Mouse (Mus musculus) frontal cortex, postnatal 14 days (tissue): ENCODE measurements at regions not wholly inside any gene's neighbourhood (a gene's known extent, or its start where the extent isn't known, plus 50 kb on each side); places are given as distances from the start of the nearest gene placed in this dataset.

Experiments used
- DNase-seq, 2 experiments: peaks; one replicate each; pipeline ENCODE4 v3.0.0; 2022; ENCODE audit warnings: low spot score in 2 of 2

DNA sequence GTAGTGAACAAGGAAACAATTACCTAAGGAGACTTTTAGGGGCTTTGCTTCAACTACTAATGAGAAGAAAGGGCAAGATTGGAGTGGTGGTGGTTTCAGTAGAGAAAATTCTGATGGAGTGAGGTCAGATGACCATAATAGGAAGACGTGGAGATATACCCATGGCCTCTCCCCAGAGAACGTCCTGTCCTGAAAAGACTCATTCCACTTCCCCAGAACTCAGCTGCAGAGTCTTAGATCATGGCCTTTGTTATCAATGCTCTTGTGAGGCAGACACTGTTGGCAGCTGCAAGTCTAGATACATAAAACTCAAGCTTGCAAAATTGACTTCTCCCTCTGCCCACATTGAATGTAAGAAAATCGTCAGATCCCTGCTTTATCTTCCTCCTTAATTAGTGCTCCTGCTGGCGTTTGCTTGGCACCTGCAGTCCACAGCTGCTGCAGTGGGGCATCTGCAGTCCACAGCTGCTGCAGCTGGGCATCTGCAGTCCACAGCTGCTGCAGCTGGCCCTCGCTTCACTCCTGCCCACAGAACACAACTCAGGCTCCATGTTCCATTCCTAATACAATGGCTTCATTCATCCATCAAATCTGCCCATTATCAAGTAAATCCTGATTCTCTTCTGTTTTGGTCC lies 162.5 kb downstream of the Cxcl12 start:
- DNase-seq: no peak

DNA sequence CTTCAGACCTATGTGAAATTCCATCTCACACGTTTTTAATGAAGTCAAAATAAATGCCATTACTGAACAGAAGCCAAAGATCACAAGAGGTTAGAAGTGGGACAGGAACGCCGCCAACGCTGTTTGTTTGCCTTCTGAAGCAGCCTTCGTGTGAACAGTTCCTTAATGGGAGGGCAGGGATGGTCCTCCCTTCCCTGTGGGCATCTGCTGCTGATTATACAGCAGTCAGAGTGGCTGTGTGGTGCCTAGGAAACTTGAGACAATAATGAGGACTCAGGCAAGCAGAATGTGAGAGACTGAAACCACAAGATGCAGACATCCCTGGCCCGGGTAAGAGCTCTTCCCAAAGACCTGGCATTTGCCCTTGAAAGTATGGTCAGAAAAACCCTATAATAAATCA lies 164.3 kb downstream of the Cxcl12 start:
- no peak for DNase-seq

DNA sequence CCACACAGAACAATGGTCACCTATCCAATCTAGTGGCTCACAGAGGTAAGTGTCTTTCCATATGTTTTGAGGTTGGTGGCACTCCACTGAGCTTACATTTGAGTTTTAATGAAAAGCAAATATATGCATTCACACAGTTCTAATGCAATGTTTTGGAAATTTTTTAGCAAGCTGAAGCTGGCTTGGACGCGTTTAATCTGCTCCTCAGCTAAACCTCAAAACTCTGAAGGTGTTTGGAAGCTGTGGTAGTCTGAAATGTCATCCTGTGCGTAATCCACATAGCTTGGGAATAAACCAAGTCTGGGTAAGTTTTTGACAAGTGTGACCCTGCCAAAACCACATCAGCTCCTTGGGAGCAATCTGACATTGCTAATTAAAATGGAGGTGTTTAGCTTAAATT lies 173.8 kb downstream of the Cxcl12 start:
- no peak for DNase-seq

DNA sequence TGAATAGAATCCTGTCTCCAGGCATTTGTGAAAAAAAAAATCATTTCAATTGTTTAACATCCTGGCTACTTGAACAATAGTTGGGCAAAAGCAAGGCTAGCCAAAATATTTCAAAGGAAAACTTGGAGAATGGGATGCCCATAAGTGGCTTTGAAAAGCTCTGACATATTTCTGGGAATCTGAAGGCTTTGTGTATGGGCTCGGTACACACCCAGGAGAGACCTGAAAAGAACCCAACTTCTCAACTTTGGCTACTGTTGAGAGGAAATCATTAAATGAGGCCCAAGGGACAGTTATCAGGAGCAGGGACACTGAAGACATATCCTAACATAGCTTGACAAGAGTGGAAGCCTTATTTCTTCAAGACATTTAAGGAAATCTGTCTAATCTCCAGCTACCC lies 179.0 kb downstream of the Cxcl12 start:
- no peak for DNase-seq

DNA sequence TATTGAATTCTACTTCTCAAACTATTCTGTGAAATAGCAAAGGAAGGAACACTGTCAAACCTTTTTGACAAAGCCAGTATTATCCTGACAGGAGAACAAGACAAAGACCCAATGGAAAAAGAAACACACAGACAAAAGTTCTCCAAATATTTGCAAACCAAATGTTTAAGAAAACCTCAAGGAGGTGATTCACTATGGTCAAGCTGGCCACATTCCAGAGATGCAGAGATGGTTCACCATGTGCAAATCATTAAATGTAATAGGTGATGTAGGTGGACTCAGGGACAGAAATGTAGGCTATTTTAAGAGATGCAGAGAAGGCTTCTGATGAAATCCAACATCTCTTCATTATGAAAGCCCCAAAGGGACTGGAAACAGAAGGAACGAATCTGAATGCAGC lies 183.5 kb downstream of the Cxcl12 start:
- no peak for DNase-seq

DNA sequence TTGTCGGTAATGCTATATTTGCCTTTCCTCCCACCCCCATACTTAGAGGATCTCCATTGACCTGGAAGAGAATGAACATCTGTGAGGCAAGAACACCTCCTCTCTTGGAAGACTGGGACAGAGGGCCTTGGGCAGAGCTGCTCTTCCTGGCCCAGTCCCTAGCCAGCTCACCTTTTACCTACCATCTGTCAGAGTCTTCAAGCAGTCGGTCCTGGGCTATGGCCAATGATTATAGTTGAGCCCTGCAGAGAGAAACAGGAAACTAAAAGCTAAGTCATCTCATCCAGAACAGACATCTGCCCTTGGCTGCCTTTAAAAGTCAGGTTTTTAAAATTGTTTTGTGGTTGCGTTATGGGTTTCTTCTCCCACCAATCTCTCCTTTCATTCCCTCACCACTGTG lies 184.8 kb downstream of the Cxcl12 start:
- DNase-seq: no peak

DNA sequence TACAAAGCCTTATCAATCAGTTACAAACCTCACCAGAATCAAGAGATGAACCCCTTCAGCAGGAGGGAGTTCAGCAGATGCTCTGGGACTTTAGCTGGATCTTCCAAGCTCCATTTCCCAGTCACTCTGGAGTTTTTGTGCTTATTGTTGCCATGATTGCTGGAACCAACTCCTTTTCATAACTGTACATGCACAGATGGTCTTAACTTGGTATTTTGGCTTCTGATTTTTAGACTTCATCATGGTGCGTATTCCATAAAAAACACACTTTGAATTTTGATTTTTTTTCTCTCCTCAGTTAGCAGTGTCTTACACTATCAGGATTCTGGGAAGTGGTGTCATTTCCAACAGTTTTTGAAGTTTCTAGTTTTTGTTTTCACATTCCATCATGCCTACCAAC lies 187.8 kb downstream of the Cxcl12 start:
- DNase-seq: no peak

DNA sequence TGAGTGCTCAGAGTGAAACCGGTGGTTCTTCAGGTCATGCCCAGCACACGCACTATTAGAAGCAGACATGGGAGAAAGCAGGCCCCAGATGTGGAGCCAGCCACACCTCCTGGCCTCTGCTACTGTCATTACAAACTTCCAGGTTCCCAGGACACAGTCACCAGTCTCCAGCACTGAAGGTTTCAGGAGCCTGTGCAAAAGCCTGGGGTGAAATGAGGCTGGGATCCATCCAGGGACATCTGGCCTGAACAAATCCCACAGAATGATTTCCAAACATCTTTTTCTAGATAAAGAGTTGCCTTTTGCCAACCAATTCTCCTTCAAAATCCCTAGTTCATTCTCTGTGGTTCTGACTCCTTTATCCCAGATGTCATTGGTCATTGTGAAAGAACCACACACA lies 191.1 kb downstream of the Cxcl12 start:
- DNase-seq: no peak

DNA sequence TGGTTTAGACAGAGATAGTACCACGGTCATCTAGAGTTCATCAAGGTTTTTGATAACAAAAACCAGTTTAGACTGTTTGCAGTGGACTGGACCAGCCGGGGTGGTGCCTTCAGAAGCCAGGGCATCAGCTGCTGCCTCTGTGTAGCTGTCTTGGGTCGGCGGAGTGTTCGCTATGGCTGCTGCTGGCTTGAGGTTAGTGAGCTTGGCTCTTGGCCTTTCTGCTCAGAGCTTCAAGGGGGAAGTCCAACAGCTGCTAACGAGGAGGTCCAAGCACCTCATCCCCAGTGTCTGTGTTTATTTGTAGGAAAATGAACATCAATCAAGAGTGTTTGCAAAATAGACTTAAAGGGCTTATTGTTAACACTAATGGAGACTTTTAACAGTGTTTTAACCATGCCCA lies 198.2 kb downstream of the Cxcl12 start:
- no peak for DNase-seq

DNA sequence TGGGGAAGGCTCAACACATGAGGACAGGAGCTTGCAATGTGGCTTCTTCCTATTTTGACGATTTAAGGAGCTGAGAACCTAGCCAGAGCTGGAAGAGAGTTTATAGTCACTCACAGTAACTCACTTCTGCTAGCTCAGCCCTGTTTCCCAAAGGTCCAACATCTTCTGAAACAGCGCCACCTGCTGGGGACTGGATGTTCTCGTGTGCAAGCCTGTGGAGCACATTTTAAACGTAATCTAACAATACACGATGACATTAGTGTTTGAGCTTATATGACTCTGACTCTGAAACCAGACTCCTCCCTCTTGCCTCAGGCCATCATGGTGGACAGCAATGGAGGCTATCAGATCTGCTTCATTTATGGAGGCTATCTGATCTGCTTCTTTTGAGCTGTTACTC lies 207.7 kb downstream of the Cxcl12 start:
- DNase-seq: no peak

DNA sequence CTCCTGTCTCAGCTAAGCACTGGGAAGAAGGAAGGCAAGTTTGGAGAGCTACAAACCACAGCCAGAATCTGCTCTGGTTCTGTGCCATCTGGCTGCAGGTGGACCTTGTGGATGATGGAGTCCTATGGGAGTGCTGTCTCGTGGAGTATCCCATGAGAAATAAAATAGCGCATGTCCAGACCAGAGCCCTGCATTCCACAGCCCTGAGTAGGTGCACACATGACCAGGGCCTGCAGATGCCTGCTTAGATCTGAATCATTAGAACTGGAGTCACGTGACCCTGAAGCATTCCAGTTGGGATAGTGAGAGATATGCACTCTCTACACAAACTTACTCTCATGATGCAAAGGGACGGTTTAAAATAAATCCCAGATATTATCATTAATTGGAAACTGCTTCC lies 211.6 kb downstream of the Cxcl12 start:
- DNase-seq: no peak

DNA sequence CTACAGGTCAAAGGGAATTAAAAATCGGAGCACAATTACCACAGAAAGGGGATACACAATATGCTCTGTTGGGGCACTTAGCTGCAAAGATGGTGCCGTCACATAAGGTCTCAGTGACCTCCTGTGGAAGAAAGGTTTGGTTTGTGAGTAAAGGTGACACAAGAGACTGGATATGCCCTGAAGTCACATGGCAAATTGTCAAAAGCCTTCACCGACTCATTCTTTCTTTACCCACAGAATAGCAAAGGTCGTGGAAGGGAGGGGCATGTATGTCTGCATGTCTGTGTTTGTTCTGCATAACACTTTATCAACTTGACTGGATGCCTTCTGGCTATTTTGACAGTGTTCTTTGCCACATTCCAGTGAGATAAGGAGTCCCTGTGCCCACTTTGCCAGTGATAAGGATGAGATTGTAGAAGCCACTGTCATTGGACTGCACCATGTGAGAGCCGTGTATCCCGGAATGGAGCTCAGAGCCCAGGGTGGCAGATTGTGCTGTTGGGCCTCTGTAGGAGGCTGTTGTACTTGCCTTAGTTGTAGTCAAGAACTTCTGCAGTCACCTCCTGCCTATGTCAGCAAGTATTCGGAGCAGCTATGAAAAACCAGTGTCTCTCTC lies 222.0 kb downstream of the Cxcl12 start:
- no peak for DNase-seq

DNA sequence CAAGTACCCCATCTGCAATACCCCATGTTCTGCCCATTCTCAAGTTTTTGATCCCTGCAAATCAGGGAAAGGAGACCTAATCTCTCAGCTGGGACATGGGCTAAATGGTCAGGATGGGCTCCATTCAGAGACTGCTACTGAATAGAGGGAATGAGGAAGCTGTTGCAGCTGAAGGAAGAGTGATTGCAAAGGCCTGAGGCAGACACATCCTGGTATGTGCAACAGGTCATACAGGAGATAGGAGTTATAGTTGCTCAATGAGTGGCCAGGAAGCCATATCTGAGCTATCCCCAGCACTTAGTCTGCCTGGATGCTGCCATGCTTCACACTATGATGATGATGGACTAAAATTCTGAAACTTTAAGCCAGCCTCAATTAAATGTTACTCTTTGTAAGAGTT lies 225.1 kb downstream of the Cxcl12 start:
- DNase-seq: no peak

DNA sequence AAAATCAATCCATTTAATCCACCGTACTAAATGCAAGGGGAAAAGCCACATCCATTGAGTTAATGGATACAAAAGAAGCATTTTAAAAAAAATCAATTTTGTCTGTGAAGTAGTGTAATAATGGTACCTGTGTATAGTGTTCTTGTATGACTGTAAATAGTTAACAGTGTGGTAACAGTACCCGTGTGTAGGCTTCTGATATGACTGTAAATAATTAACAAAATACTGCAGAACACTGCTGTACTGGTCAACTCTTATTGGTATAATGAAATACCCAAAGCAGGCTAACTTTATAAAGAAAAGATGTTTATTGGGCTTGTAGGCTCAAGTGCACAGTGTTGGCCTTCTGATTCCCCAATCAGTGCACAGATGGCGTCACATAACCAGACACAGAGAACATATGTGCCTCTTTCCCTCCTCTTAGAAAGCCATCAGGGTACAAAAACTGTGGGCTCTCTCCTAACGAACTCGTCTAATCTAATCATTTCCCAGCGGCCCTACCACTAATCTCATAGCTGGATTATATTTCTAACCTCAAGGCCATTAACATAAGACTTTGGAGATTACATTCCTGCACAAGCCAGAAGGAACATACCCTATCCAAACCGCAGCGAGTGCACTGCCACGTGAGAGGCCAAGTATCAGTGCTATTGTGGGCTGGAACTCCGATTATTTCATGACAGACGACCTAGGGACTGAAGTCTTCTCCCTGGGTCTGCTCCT lies 237.4 kb downstream of the Cxcl12 start:
- DNase-seq: no peak

DNA sequence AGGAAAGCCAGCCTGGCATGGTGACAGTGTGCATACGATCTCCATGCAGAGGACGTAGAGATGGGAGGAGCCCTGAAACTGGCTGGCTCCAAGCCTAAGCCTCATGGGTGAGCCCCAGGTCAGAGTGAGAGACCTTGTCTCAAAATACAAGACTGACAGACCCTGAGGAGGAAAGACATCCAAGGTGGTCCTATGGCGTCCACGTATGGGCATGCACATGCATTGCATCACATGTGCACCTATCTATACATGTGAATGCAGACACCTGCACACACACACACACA lies 237.9 kb downstream of the Cxcl12 start:
- no peak for DNase-seq

DNA sequence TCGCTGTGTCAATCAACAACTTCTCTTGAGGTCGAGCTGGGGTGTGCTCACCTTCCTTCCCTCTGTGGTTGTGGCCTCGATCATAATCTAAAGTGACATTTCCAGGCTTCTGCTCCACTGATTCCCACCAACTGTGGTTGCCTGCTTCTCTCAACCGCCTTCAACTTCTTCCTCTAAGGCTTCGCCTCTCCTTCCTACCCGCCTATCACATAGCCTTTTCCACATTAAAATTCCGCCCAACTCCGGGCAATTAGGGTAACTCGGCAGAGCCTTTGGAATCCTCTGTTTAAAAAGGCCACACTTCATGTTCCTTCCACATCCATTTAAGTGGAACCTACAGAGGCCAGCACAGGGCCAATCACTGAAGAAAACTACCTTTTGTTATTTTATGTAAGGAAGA lies 238.4 kb downstream of the Cxcl12 start:
- DNase-seq: no peak

DNA sequence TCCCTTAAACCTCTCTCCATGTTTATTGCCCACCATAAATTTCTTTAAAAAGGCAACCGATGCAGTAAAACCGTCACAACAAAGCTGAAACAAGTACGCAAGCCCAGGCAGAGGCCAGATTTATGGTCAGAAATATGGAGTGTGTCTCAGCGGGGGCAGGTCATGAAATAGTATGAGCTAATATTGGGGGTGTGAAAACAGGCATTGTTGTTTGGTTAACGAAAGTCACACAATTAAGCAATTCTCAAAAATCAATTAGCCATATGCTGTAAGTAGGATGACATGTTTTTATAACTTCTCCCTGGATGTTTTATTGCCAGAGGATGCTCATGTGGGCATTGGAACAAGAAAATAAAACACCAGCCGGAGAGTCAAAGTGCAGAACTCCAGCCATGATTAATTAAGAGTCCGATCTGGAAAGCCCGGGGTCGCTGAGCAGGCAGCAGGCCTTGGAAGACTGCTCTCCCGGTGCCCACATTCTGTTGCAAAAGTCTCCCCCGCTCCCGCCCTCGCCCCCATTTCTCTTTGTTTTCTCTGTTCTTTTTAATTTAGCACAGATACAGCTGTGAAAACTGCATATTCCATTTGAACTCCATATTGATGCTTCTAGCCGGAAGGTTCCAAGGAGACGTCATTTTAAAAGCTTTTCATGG lies 239.0 kb downstream of the Cxcl12 start:
- no peak for DNase-seq

DNA sequence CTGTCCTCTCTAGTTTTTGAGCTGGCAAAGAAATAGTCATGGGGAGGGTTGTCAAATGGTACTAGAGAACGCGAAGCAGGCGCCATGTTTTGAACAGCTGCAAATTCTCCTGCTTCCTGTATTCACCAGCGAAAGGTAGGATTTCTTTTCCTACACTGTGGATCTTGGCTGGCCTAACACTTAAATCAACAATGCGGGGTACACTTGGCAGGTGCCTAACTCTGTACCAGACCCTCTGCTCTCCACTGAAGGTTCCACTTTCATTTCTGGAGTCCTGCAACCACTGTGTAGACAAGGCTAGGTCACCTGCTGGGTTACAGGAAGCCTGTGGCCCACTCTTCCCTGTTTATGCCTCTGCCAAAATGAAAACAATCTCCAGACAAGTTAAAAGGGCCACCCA lies 239.6 kb downstream of the Cxcl12 start:
- DNase-seq: no peak

DNA sequence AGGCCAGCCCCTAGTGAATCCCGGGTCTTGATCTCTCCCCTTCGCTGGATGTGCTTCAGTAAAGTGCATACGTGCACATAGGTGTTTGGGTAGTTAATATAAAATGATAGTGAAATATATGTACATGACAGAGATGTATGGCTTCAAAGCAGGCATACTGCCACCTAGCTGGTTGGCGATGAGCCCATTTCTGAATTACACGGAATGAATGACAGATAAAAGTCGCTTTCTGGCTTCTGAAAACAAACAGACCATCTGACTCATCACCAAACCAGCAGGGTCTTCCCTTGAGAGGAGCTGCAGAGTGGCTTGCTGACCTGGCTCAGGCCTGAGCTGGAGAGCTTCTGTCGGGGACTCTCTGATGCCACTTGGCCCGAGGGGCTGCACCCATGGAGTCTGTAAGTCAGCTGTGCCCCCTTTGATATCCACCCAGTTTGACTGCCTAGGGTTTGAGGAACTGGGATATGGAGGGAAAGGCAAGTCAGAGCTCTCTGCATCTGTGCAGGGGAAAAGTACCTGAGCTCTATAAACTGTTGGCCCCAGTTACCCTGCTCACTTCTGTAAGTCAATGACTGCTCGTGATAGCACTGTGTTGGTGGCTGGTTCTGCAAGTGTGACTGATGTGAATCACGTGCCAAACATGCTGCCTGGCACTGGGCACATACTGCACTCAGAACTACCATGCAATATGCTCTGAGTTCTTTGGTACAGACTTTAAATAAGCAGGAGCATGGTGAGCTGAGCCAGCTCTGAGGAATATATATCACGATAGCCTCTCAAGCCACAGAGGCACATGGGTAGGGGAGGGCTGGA lies 240.8 kb downstream of the Cxcl12 start:
- no peak for DNase-seq

DNA sequence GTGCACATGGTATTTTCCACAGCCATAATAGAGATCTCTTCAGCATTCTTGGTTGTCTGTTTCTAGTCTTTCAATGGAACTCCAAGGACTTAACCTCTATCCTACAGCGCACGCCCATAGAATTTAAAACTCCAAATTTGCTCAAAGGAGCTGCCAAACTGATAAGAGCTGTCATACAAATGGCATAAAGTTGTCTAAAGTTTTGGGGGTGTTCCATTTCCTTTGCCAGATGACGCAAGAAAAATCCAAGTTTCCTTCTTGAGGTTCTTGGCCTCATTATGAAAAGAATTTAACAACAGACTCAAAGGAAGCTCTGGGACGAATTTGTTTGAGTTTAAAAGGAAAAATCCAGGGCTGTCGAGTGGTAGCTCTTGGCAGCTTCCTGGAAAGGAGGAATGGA lies 246.6 kb downstream of the Cxcl12 start:
- DNase-seq: no peak

DNA sequence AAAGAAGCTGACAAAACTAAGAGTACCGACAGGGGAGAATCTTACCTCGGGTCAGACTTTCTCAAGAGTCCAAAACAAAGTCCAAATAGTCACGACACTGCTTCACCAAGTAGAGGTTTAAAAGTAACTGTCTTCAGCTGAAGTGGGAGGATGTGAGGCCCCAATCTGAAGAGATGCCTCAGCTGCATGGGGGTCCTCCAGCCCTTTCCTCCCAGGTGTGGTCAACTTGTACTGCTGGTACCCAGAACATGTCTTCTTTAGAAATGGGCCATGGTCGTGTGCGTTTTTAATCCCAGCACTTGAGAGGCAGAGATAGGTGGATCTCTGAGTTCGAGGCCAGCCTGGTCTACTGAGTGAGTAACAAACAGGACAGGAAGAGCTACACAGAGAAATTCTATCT lies 247.6 kb downstream of the Cxcl12 start:
- no peak for DNase-seq

DNA sequence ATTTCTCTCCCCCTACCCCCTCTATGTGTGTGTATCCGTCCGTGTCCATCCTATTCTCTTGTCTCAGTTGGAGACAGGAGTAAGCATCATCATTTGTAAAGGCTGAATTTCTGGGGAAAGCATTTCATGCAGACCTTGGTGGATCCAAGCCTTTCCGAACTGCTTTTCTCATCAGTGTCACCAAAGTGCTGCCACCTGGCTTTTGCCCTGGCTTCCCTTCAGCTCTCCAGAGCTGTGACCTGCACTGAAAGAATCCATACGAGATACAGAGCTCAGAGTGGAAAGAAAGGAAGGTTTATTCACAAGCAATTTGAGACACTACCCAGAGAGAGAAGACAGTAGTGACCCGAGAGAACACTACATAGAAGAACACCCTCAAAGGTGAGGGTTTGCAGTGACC lies 248.1 kb downstream of the Cxcl12 start:
- no peak for DNase-seq
